ENCODE assay signal across 1 mouse cellular context in genomic region chr3:142764995-142765777, GRCm38 (mm10).
TF ChIP-seq lines count a peak whose summit lies in the region.

Gtf2b (plus strand) TSS chr3:142765045.

TF ChIP-seq in CH12.LX, 34 proteins besides CTCF, POLR2A, EP300 and RAD21 (continued from another document):
- peak; percentile 48; the same call in 1 of the 2 replicates for TF ChIP-seq ZNF384 (IDR thresholded peaks at IDR 0.05; ENCODE audit: low read depth, low read length)
- TF ChIP-seq SMC3 (IDR thresholded peaks at IDR 0.05; ENCODE audit: low read depth, low read length): no peak
- TF ChIP-seq NRF1 (IDR thresholded peaks at IDR 0.05; ENCODE audit: low read depth, low read length): peak; percentile 84
- peak; percentile 41; the same call in 1 of the 2 replicates for TF ChIP-seq MAFK (IDR thresholded peaks at IDR 0.05; ENCODE audit: insufficient replicate concordance, low read length)
- peak; percentile 58; the same call in 1 of the 2 replicates for TF ChIP-seq GABPA (IDR thresholded peaks at IDR 0.05; ENCODE audit: insufficient replicate concordance, low read depth, low read length)
- peak; percentile 100 for TF ChIP-seq POLR2AphosphoS2 (IDR thresholded peaks at IDR 0.05; ENCODE audit: low read depth, low read length)
- peak; percentile 29 for TF ChIP-seq JUND (conservative IDR thresholded peaks at IDR 0.05; ENCODE audit: low read depth, low read length)
- peak; percentile 81; the same call in 1 of the 2 replicates for TF ChIP-seq CHD1 (IDR thresholded peaks at IDR 0.05; ENCODE audit: low read depth, low read length)
- TF ChIP-seq USF2 (conservative IDR thresholded peaks at IDR 0.05; ENCODE audit: low read depth, low read length): no peak; the same call in 1 of the 2 replicates
- TF ChIP-seq MYC (IDR thresholded peaks at IDR 0.05; ENCODE audit: low read depth, low read length): peak; percentile 92
- TF ChIP-seq IRF4 (IDR thresholded peaks at IDR 0.05; ENCODE audit: low read depth, low read length): peak; percentile 91
- peak; percentile 98 for TF ChIP-seq TBP (conservative IDR thresholded peaks at IDR 0.05; ENCODE audit: low read depth, low read length)
- peak; percentile 60 for TF ChIP-seq ETS1 (conservative IDR thresholded peaks at IDR 0.05; ENCODE audit: low read depth, low read length)
- no peak; the same call in 1 of the 2 replicates for TF ChIP-seq JUN (IDR thresholded peaks at IDR 0.05; ENCODE audit: insufficient read depth, low read depth, low read length)
- TF ChIP-seq MEF2A (IDR thresholded peaks at IDR 0.05; ENCODE audit: borderline replicate concordance, low read depth, low read length): peak; percentile 93
- peak; percentile 100 for TF ChIP-seq SIN3A (IDR thresholded peaks at IDR 0.05; ENCODE audit: low read length)
- TF ChIP-seq MAZ (IDR thresholded peaks at IDR 0.05; ENCODE audit: low read depth, low read length): peak; percentile 92
- TF ChIP-seq MAX (IDR thresholded peaks at IDR 0.05; ENCODE audit: low read length): peak; percentile 89
- TF ChIP-seq KAT2A (IDR thresholded peaks at IDR 0.05; ENCODE audit: insufficient replicate concordance, low read length): peak; percentile 96
- peak; percentile 100 for TF ChIP-seq TCF12 (IDR thresholded peaks at IDR 0.05; ENCODE audit: low read depth, low read length)
- no peak for TF ChIP-seq ZC3H11A (IDR thresholded peaks at IDR 0.05; ENCODE audit: low read depth, low read length)
- TF ChIP-seq ELF1 (IDR thresholded peaks at IDR 0.05; ENCODE audit: low read depth, low read length): peak; percentile 100
